Mouse (Mus musculus) megakaryocyte, adult 5-6 weeks (primary cell): Measurements from ENCODE around the gene Calu. TPM values are rescaled to one million over a fixed set of nuclear protein-coding genes. Genes with fewer than 3 reads are reported as not detected.
A peak's percentile ranks its signal among the peaks of the same experiment; 100 is the strongest.
"Not testable (repeated sequence)": the region's sequence is repeated elsewhere in the genome, so short reads cannot be mapped to it uniquely, and the experiment has no call there.

Experiments
- ATAC-seq: 2 replicates; pipeline ENCODE4 v1.8.0; 2016; ENCODE audit warnings: mild to moderate bottlenecking, inconsistent platforms; ENCODE audit not compliant: poor library complexity, severe bottlenecking
- total RNA-seq, 2 experiments: library from RNA; stranded (forward) in 1 of 2; stranded (reverse) in 1 of 2; fragments of 153-499, 151-499 nt in 1 of 2; fragments of 221-1000, 200-1000 nt in 1 of 2; gene quantifications; 2 replicates each; pipeline versions ENCODE4 v1.2.3 to v1.2.4; 2015 to 2017

Gene Calu
- 53.9 and 57.4 TPM in 2 replicates for total RNA-seq (2015)
- 123 and 142 TPM in 2 replicates for total RNA-seq (2017)

GRCm38 (mm10) chr6:29347665-29348370, at the start of gene Calu:
Gene Calu, plus strand, starts transcription at chr6:29348069.
- ATAC-seq = peak; percentile 96

- no peak for ATAC-seq
Measured at GRCm38 (mm10) chr6:29299112-29299511, 48.8 kb upstream of the Calu start.

GRCm38 (mm10) chr6:29303251-29303650, 44.6 kb upstream of the Calu start:
- no peak for ATAC-seq

- no peak for ATAC-seq
Measured at GRCm38 (mm10) chr6:29303726-29304125, 44.1 kb upstream of the Calu start.

- no peak for ATAC-seq
Measured at GRCm38 (mm10) chr6:29305462-29305861, 42.4 kb upstream of the Calu start.

GRCm38 (mm10) chr6:29308846-29309605, 38.8 kb upstream of the Calu start:
- no peak for ATAC-seq

- no peak for ATAC-seq
Measured at GRCm38 (mm10) chr6:29313690-29314202, 34.1 kb upstream of the Calu start.

- no peak for ATAC-seq
Measured at GRCm38 (mm10) chr6:29317286-29317685, 30.6 kb upstream of the Calu start.

GRCm38 (mm10) chr6:29317941-29318340, 29.9 kb upstream of the Calu start:
- ATAC-seq = no peak

- ATAC-seq = no peak
Measured at GRCm38 (mm10) chr6:29318879-29319278, 29.0 kb upstream of the Calu start, which contains the start of gene Fam71f1. Gene Fam71f1, plus strand, starts transcription at chr6:29319140.

GRCm38 (mm10) chr6:29321586-29321985, 26.3 kb upstream of the Calu start:
- no peak for ATAC-seq

- no peak for ATAC-seq
Measured at GRCm38 (mm10) chr6:29322147-29322546, 25.7 kb upstream of the Calu start.

GRCm38 (mm10) chr6:29322735-29323134, 25.1 kb upstream of the Calu start:
- peak; percentile 54; the same call in 1 of the 2 replicates for ATAC-seq

GRCm38 (mm10) chr6:29326961-29327360, 20.9 kb upstream of the Calu start:
- ATAC-seq = no peak; the same call in 1 of the 2 replicates

GRCm38 (mm10) chr6:29329514-29329913, 18.4 kb upstream of the Calu start:
- peak; percentile 51; the same call in 1 of the 2 replicates for ATAC-seq

GRCm38 (mm10) chr6:29346512-29346911, 1.4 kb upstream of the Calu start:
- ATAC-seq = not testable (repeated sequence)

- no peak for ATAC-seq
Measured at GRCm38 (mm10) chr6:29347189-29347588, 680 bp upstream of the Calu start.

GRCm38 (mm10) chr6:29348371-29348724, 479 bp downstream of the Calu start:
- ATAC-seq = no peak; the same call in 1 of the 2 replicates

- no peak for ATAC-seq
Measured at GRCm38 (mm10) chr6:29351613-29352012, 3.7 kb downstream of the Calu start.

GRCm38 (mm10) chr6:29352816-29353215, 4.9 kb downstream of the Calu start:
- no peak for ATAC-seq

GRCm38 (mm10) chr6:29359386-29359785, 11.5 kb downstream of the Calu start:
- ATAC-seq = no peak

- no peak for ATAC-seq
Measured at GRCm38 (mm10) chr6:29360211-29360610, 12.3 kb downstream of the Calu start.
